Mouse (Mus musculus): ENCODE measurements around the gene Pard3.
A peak's percentile ranks its signal among the peaks of the same experiment; 100 is the strongest.

Gene Pard3

GRCm38 (mm10) chr8:127084565-127084964 lies 20.9 kb downstream of the Pard3 start:
- DNase-seq (ENCODE audit: low read depth, low spot score) = no peak

- no peak for DNase-seq (ENCODE audit: low read depth, low spot score)
Measured at GRCm38 (mm10) chr8:127087434-127087833, 23.7 kb downstream of the Pard3 start.

- peak; percentile 35 for DNase-seq (ENCODE audit: low read depth, low spot score)
Measured at GRCm38 (mm10) chr8:127088372-127088771, 24.7 kb downstream of the Pard3 start.

- no peak for DNase-seq (ENCODE audit: low read depth, low spot score)
Measured at GRCm38 (mm10) chr8:127089021-127089420, 25.3 kb downstream of the Pard3 start.

GRCm38 (mm10) chr8:127090435-127090834 lies 26.7 kb downstream of the Pard3 start:
- DNase-seq (ENCODE audit: low read depth, low spot score) = no peak

GRCm38 (mm10) chr8:127091936-127092335 lies 28.2 kb downstream of the Pard3 start:
- no peak for DNase-seq (ENCODE audit: low read depth, low spot score)

GRCm38 (mm10) chr8:127092383-127093112 lies 28.9 kb downstream of the Pard3 start:
- peak; percentile 33 for DNase-seq (ENCODE audit: low read depth, low spot score)

GRCm38 (mm10) chr8:127093113-127093426 lies 29.4 kb downstream of the Pard3 start:
- no peak for DNase-seq (ENCODE audit: low read depth, low spot score)

GRCm38 (mm10) chr8:127095763-127096162 lies 32.1 kb downstream of the Pard3 start:
- DNase-seq (ENCODE audit: low read depth, low spot score) = no peak

GRCm38 (mm10) chr8:127099439-127100090 lies 35.9 kb downstream of the Pard3 start:
- DNase-seq (ENCODE audit: low read depth, low spot score) = no peak

GRCm38 (mm10) chr8:127103256-127103655 lies 39.6 kb downstream of the Pard3 start:
- DNase-seq (ENCODE audit: low read depth, low spot score) = no peak

- no peak for DNase-seq (ENCODE audit: low read depth, low spot score)
Measured at GRCm38 (mm10) chr8:127104616-127105015, 40.9 kb downstream of the Pard3 start.

GRCm38 (mm10) chr8:127107928-127108327 lies 44.2 kb downstream of the Pard3 start:
- DNase-seq (ENCODE audit: low read depth, low spot score) = no peak

GRCm38 (mm10) chr8:127113209-127113608 lies 49.5 kb downstream of the Pard3 start:
- no peak for DNase-seq (ENCODE audit: low read depth, low spot score)

GRCm38 (mm10) chr8:127115837-127116236 lies 52.1 kb downstream of the Pard3 start:
- DNase-seq (ENCODE audit: low read depth, low spot score) = no peak

GRCm38 (mm10) chr8:127118373-127118861 lies 54.7 kb downstream of the Pard3 start:
- DNase-seq (ENCODE audit: low read depth, low spot score) = no peak

- DNase-seq (ENCODE audit: low read depth, low spot score) = no peak
Measured at GRCm38 (mm10) chr8:127123391-127123790, 59.7 kb downstream of the Pard3 start.

GRCm38 (mm10) chr8:127124795-127125194 lies 61.1 kb downstream of the Pard3 start:
- DNase-seq (ENCODE audit: low read depth, low spot score) = no peak

- DNase-seq (ENCODE audit: low read depth, low spot score) = peak; percentile 80
Measured at GRCm38 (mm10) chr8:127125686-127126683, 62.3 kb downstream of the Pard3 start.

GRCm38 (mm10) chr8:127128781-127129396 lies 65.2 kb downstream of the Pard3 start:
- DNase-seq (ENCODE audit: low read depth, low spot score) = no peak

GRCm38 (mm10) chr8:127134327-127134726 lies 70.6 kb downstream of the Pard3 start:
- DNase-seq (ENCODE audit: low read depth, low spot score) = no peak

Measured in ZHBTc4 (cell line).